Mouse (Mus musculus) CH12.LX (cell line): Measurements from ENCODE around the gene Usp36. TPM values are rescaled to one million over a fixed set of nuclear protein-coding genes. Genes with fewer than 3 reads are reported as not detected.
A peak's percentile ranks its signal among the peaks of the same experiment; 100 is the strongest.

Experiments
- DNase-seq: peaks from one replicate; pipeline ENCODE4 v3.0.0-alpha.2; 2013; ENCODE audit errors: extremely low read depth
- H3K27ac ChIP-seq: 2 replicates; pipeline ENCODE4 v1.5.1; 2012; ENCODE audit warnings: low read depth, mild to moderate bottlenecking, control low read depth, moderate library complexity; ENCODE audit not compliant: insufficient read depth
- H3K27me3 ChIP-seq: replicated peaks from 2 replicates; pipeline ENCODE3; 2012; ENCODE audit warnings: inconsistent platforms
- H3K36me3 ChIP-seq, 2 experiments: replicated peaks in 1 of 2; 2 replicates each; pipeline versions ENCODE3 to v1.6.1; 2012; ENCODE audit warnings: inconsistent platforms in 1 of 2, low read length in 1 of 2, mild to moderate bottlenecking in 1 of 2, mixed read lengths in 1 of 2, moderate library complexity in 1 of 2; ENCODE audit not compliant: control insufficient read depth in 1 of 2, insufficient read depth in 1 of 2
- H3K4me1 ChIP-seq, 2 experiments: 2 replicates each; pipeline ENCODE4 v1.6.1; 2012; ENCODE audit warnings: inconsistent platforms in 1 of 2, moderate library complexity in 1 of 2; ENCODE audit not compliant: insufficient read depth in 2 of 2, control insufficient read depth in 1 of 2
- H3K4me2 ChIP-seq: 2 replicates; pipeline ENCODE4 v1.6.1; 2012; ENCODE audit warnings: low read depth, mild to moderate bottlenecking, control low read depth; ENCODE audit not compliant: poor library complexity, insufficient read depth, severe bottlenecking
- H3K4me3 ChIP-seq, 3 experiments: fragments of 150-350 bp in 1 of 3; sonication (generic) in 1 of 3; replicated peaks in 1 of 3; 2 replicates each; pipeline versions ENCODE3 to v1.5.1; 2011 to 2012; ENCODE audit warnings: low read depth in 2 of 3, low read length in 2 of 3, mild to moderate bottlenecking in 2 of 3, moderate library complexity in 2 of 3, control low read depth in 1 of 3, improper control_type of control experiment in 1 of 3, inconsistent platforms in 1 of 3, mixed read lengths in 1 of 3; ENCODE audit not compliant: poor library complexity in 1 of 3
- H3K79me2 ChIP-seq: replicated peaks from 2 replicates; pipeline ENCODE4 v1.6.1; 2012; ENCODE audit warnings: mild to moderate bottlenecking, moderate library complexity; ENCODE audit not compliant: control insufficient read depth, poor library complexity, insufficient read depth, severe bottlenecking; ENCODE audit errors: extremely low read depth
- H3K9ac ChIP-seq: 2 replicates; pipeline ENCODE4 v1.6.1; 2012; ENCODE audit warnings: low read depth, mild to moderate bottlenecking, control low read depth, moderate library complexity; ENCODE audit not compliant: insufficient read depth
- H3K9me3 ChIP-seq: replicated peaks from 2 replicates; pipeline ENCODE3; 2012; ENCODE audit warnings: low read length, inconsistent platforms, mixed read lengths
- BHLHE40 ChIP-seq: IDR thresholded peaks from 2 replicates; pipeline ENCODE4 v1.6.1; 2011; ENCODE audit warnings: mild to moderate bottlenecking, low read depth, low read length, improper control_type of control experiment
- CHD1 ChIP-seq: IDR thresholded peaks from 2 replicates; pipeline ENCODE4 v1.6.1; 2012; ENCODE audit warnings: low read depth, low read length, improper control_type of control experiment, inconsistent platforms
- CHD2 ChIP-seq: IDR thresholded peaks from 2 replicates; pipeline ENCODE4 v1.6.1; 2011; ENCODE audit warnings: low read length, improper control_type of control experiment
- CTCF ChIP-seq, 2 experiments: IDR thresholded peaks in 1 of 2; conservative IDR thresholded peaks in 1 of 2; 2 replicates each; pipeline ENCODE4 v1.5.1; 2011 to 2012; ENCODE audit warnings: low read depth in 2 of 2, low read length in 2 of 2, improper control_type of control experiment in 1 of 2, inconsistent platforms in 1 of 2, mild to moderate bottlenecking in 1 of 2, moderate library complexity in 1 of 2
- IRF4 ChIP-seq: IDR thresholded peaks from 2 replicates; pipeline ENCODE4 v1.6.1; 2014; ENCODE audit warnings: low read depth, mild to moderate bottlenecking, inconsistent platforms, low read length, improper control_type of control experiment
- JUN ChIP-seq: IDR thresholded peaks from 2 replicates; pipeline ENCODE4 v1.6.1; 2011; ENCODE audit warnings: low read depth, mild to moderate bottlenecking, low read length, improper control_type of control experiment, moderate library complexity; ENCODE audit not compliant: insufficient read depth
- MEF2A ChIP-seq: IDR thresholded peaks from 2 replicates; pipeline ENCODE4 v1.6.1; 2014; ENCODE audit warnings: low read depth, mild to moderate bottlenecking, inconsistent platforms, low read length, improper control_type of control experiment, borderline replicate concordance
- MXI1 ChIP-seq: IDR thresholded peaks from 2 replicates; pipeline ENCODE4 v1.6.1; 2011; ENCODE audit warnings: mild to moderate bottlenecking, low read depth, low read length, improper control_type of control experiment
- MYC ChIP-seq: IDR thresholded peaks from 2 replicates; pipeline ENCODE4 v1.6.1; 2011; ENCODE audit warnings: low read depth, mild to moderate bottlenecking, improper control_type of control experiment, low read length
- NRF1 ChIP-seq: IDR thresholded peaks from 2 replicates; pipeline ENCODE4 v1.6.1; 2014; ENCODE audit warnings: low read depth, mild to moderate bottlenecking, inconsistent platforms, low read length, improper control_type of control experiment, moderate library complexity
- PAX5 ChIP-seq: IDR thresholded peaks from 2 replicates; pipeline ENCODE4 v1.6.1; 2012; ENCODE audit warnings: low read length, inconsistent platforms, mixed read lengths
- SMC3 ChIP-seq: IDR thresholded peaks from 2 replicates; pipeline ENCODE4 v1.6.1; 2011; ENCODE audit warnings: low read depth, low read length, improper control_type of control experiment
- TCF12 ChIP-seq: IDR thresholded peaks from 2 replicates; pipeline ENCODE4 v1.6.1; 2014; ENCODE audit warnings: low read depth, mild to moderate bottlenecking, inconsistent platforms, low read length, improper control_type of control experiment
- ZC3H11A ChIP-seq: IDR thresholded peaks from 2 replicates; pipeline ENCODE4 v1.6.1; 2012; ENCODE audit warnings: low read depth, mild to moderate bottlenecking, inconsistent platforms, low read length, improper control_type of control experiment
- ZKSCAN1 ChIP-seq: IDR thresholded peaks from 2 replicates; pipeline ENCODE4 v1.6.1; 2012; ENCODE audit warnings: low read depth, inconsistent platforms, low read length, improper control_type of control experiment, borderline replicate concordance
- dilution Hi-C: fragments of 300-500 bp; cut with MboI; formaldehyde crosslinking; loops from 2 replicates; pipeline ENCODE4 v1.14.3; 2020; ENCODE audit warnings: low sequenced_read_pairs; ENCODE audit not compliant: extremely low pct_unique_long_range_greater_than_20kb, extremely low pct_ligation_motif_present
- in situ Hi-C: fragments of 300-500 bp; cut with MboI; formaldehyde crosslinking; loops from 3 replicates; pipeline ENCODE4 v1.14.3; 2019; ENCODE audit warnings: low sequenced_read_pairs, low pct_ligation_motif_present, low pct_unique_long_range_greater_than_20kb, mixed read lengths
- polyA plus RNA-seq: library from polyadenylated mRNA; unstranded; fragments of >175 nt; gene quantifications from 2 replicates; pipeline ENCODE4 v1.2.1, GENCODE M21; 2012; ENCODE audit warnings: low read depth; ENCODE audit not compliant: insufficient read length
- total RNA-seq, 2 experiments: library from RNA; depleted of rRNA; stranded (reverse); fragments of 300-350 nt in 1 of 2; fragments of >200 nt in 1 of 2; gene quantifications; 2 replicates each; pipeline ENCODE4 v1.2.3; 2012 to 2014

Usp36 gene
- total and polyA plus RNA-seq, 3 experiments = 10.7 to 42.6 (median 19.5) TPM

DNA sequence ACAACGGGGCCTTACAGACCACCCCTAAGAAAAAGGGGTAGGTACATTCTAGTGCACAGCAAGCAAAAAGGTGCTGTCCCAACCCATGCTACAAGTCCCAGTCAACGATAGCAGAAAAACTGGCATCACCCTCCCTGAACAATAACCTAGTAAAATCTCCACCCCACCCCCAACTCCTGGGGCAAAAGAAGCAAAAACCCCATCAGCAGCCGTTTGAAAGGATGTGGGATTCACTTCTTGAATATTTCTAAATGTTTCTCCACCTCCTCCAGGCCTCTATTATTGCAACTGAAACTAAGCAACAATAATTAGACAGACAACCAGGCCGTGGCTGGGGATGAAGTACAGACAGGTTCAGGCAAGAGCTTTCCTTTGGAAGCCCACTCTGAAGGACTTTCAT lies 49.7 kb downstream of the Usp36 start:
- Histone ChIP-seq H3K79me2 (peaks cover 26% of the 10 kb centered on the region), H3K4me2 (peak overlapping the region; percentile 7), H3K36me3 (peaks cover 0 to 6% of the 10 kb centered on the region in 2 experiments), H3K27ac (peak overlapping the region; percentile 27; the same call in 1 of the 2 replicates), H3K27me3 (no peaks in the 10 kb centered on the region), H3K4me1 (peaks cover 41 to 96% of the 10 kb centered on the region in 2 experiments), H3K9ac (peak overlapping the region; percentile 0; the same call in 1 of the 2 replicates), H3K9me3 (no peaks in the 10 kb centered on the region), H3K4me3 (peak overlapping the region in 1 of 3 experiments; percentile 8)
- dilution Hi-C loops (no loop called here), in situ Hi-C loops (no loop called here)
- peak; percentile 55; the same call in 1 of the 2 replicates for TF ChIP-seq CHD2
- 0 out of 2 replicates have a peak, but pooled peaks have one; percentile 23 for TF ChIP-seq CHD1
- no peak for TF ChIP-seq CTCF (conservative IDR thresholded peaks at IDR 0.05 in 1 of 2, IDR thresholded peaks at IDR 0.05 in 1 of 2; ENCODE audit: low read depth in 2 of 2, low read length in 2 of 2)
- no peak for TF ChIP-seq PAX5
- peak; percentile 55; the same call in 1 of the 2 replicates for TF ChIP-seq MEF2A
- no peak for TF ChIP-seq JUN
- TF ChIP-seq MYC = no peak
- TF ChIP-seq BHLHE40 = peak; percentile 37; the same call in 1 of the 2 replicates
- TF ChIP-seq IRF4 = peak; percentile 67
- DNase-seq = peak; percentile 48

- Histone ChIP-seq H3K4me1 (peaks cover 47 to 95% of the 10 kb centered on the region in 2 experiments), H3K27me3 (no peaks in the 10 kb centered on the region), H3K79me2 (peaks cover 21% of the 10 kb centered on the region), H3K4me2 (no peak overlapping the region), H3K4me3 (peak overlapping the region in 1 of 3 experiments; percentile 8), H3K9me3 (no peaks in the 10 kb centered on the region), H3K27ac (peak overlapping the region; percentile 27), H3K36me3 (peaks cover 0 to 8% of the 10 kb centered on the region in 2 experiments), H3K9ac (no peak overlapping the region)
- DNase-seq = no peak
- TF ChIP-seq NRF1 = peak; percentile 42
- TF ChIP-seq MXI1 = 0 out of 2 replicates have a peak, but pooled peaks have one; percentile 15
- TF ChIP-seq CHD2 = no peak
- TF ChIP-seq ZC3H11A = no peak
- 0 out of 2 replicates have a peak, but pooled peaks have one; percentile 16 for TF ChIP-seq CHD1
- no peak for TF ChIP-seq SMC3
- no peak for TF ChIP-seq ZKSCAN1
- no peak for TF ChIP-seq TCF12
- in situ Hi-C loops = no loop called here
- dilution Hi-C loops = no loop called here
These were observed 50.5 kb downstream of the Usp36 start for GRCm38 (mm10) chr11:118239281-118240198.
